9 mouse cellular contexts compared by ENCODE assay signal in the genomic region with DNA sequence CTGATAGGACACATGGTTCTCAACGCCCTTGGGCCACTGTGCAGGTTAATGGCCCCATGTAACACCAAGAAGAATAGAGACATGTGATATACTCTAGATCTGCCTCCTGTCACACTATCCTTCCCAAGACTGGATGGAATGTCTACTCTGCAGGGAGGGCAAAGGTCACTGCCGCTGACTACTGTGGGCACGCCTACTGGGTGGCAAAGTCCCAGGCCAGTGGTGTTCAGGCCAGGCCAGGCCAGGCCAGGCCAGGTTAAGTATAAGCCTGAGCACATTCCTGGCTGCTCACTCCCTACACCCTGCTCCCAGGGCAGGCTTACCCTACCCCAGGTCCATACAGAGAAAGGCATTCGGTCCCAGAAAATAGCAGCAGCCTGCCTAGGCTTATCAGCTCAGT. TPM values are rescaled to one million over a fixed set of nuclear protein-coding genes. Genes with fewer than 3 reads are reported as not detected.
A peak's percentile ranks its signal among the peaks of the same experiment; 100 is the strongest.
DNase-seq lines count a peak whose midpoint lies in the region; ATAC-seq and TF ChIP-seq lines count a peak whose summit lies in the region.
"Had no signal": no experiment of that assay in that cellular context is flagged by ENCODE, and none has a peak within 500 bp of the region (broad histone marks: within the 10 kb centered on the region; RNA-seq: fewer than 3 reads in every experiment).

No protein-coding gene starts in this region.

- H3K9me3 ChIP-seq in forebrain, embryonic 14.5 days (replicated peaks; ENCODE audit: control insufficient read depth, low read length) = no peaks in the 10 kb centered on the region
- H3K9me3 ChIP-seq in forebrain, embryonic 13.5 days (replicated peaks) = no peaks in the 10 kb centered on the region
- H3K9me3 ChIP-seq in liver, embryonic 15.5 days (replicated peaks) = no peaks in the 10 kb centered on the region

- H3K4me2 ChIP-seq in forebrain, embryonic 14.5 days (ENCODE audit: low read length) = no peak overlapping the region
- no peak overlapping the region for H3K4me2 ChIP-seq in forebrain, embryonic 13.5 days
- no peak overlapping the region for H3K4me2 ChIP-seq in liver, embryonic 15.5 days

- no peak for DNase-seq in forebrain, embryonic 14.5 days (ENCODE audit: low spot score)
- peak; percentile 81 for DNase-seq in gastrocnemius, adult 2 months
- peak; percentile 94 for DNase-seq in kidney, adult 11 months
- no peak for DNase-seq in thymus, adult 2 months
- DNase-seq in testis, postnatal 10 days (ENCODE audit: low spot score) = no peak
- DNase-seq: lung, postnatal 4 days had no signal

- TF ChIP-seq CTCF in gastrocnemius, adult 2 months (IDR thresholded peaks at IDR 0.05) = no peak
- no peak for TF ChIP-seq CTCF in thymus, adult 2 months (IDR thresholded peaks at IDR 0.05; ENCODE audit: borderline replicate concordance, control insufficient read depth, extremely low read depth, insufficient read depth, low read length, poor library complexity)

- intact Hi-C loops in gastrocnemius, adult 2 months (cut with DNase I) = no loop called here

- 71% methylated on average over 4 of the region's 4 CpGs for WGBS in forebrain, embryonic 14.5 days
- WGBS in forebrain, embryonic 13.5 days = 62% methylated on average over 4 of the region's 4 CpGs
- WGBS in liver, embryonic 15.5 days (ENCODE audit: insufficient replicate concordance) = 46% methylated on average over 4 of the region's 4 CpGs
- WGBS in thymus, adult 2 months = 86% methylated on average over 4 of the region's 4 CpGs

- H3K9ac ChIP-seq in forebrain, embryonic 14.5 days (ENCODE audit: low read length) = no peak overlapping the region
- no peak overlapping the region for H3K9ac ChIP-seq in forebrain, embryonic 13.5 days
- no peak overlapping the region for H3K9ac ChIP-seq in liver, embryonic 15.5 days

- H3K4me1 ChIP-seq in forebrain, embryonic 14.5 days (ENCODE audit: control insufficient read depth, insufficient read depth, low read length) = no peaks in the 10 kb centered on the region
- no peaks in the 10 kb centered on the region for H3K4me1 ChIP-seq in forebrain, embryonic 13.5 days
- peaks cover 66% of the 10 kb centered on the region for H3K4me1 ChIP-seq in liver, embryonic 15.5 days (replicated peaks)
- no peaks in the 10 kb centered on the region for H3K4me1 ChIP-seq in thymus, adult 2 months (replicated peaks; ENCODE audit: control insufficient read depth, insufficient read depth, low read length)

- no peaks in the 10 kb centered on the region for H3K36me3 ChIP-seq in forebrain, embryonic 14.5 days (ENCODE audit: control insufficient read depth, insufficient read depth, low read length)
- H3K36me3 ChIP-seq in forebrain, embryonic 13.5 days (ENCODE audit: poor library complexity, severe bottlenecking) = no peaks in the 10 kb centered on the region
- peaks cover 31% of the 10 kb centered on the region; the same call in 1 of the 2 replicates for H3K36me3 ChIP-seq in liver, embryonic 15.5 days (replicated peaks)
- no peaks in the 10 kb centered on the region for H3K36me3 ChIP-seq in thymus, adult 2 months (ENCODE audit: control insufficient read depth, insufficient read depth, low read length)

- ATAC-seq in forebrain, embryonic 14.5 days = 0 out of 2 replicates have a peak, but pooled peaks have one; percentile 20
- no peak for ATAC-seq in forebrain, embryonic 13.5 days
- ATAC-seq in liver, embryonic 15.5 days (ENCODE audit: insufficient read depth) = peak; percentile 71
- no peak for ATAC-seq in erythroblast, adult 5-6 weeks (replicated peaks; ENCODE audit: low FRiP score, poor library complexity, severe bottlenecking)

- no peak overlapping the region for H3K4me3 ChIP-seq in forebrain, embryonic 14.5 days (ENCODE audit: low read depth, low read length)
- H3K4me3 ChIP-seq in forebrain, embryonic 13.5 days = no peak overlapping the region
- no peak overlapping the region for H3K4me3 ChIP-seq in gastrocnemius, adult 2 months
- no peak overlapping the region for H3K4me3 ChIP-seq in liver, embryonic 15.5 days (replicated peaks)
- no peak overlapping the region for H3K4me3 ChIP-seq in thymus, adult 2 months (ENCODE audit: control insufficient read depth, insufficient read depth, low read length)

- H3K27me3 ChIP-seq in forebrain, embryonic 14.5 days (replicated peaks; ENCODE audit: control insufficient read depth, insufficient read depth, low read length) = no peaks in the 10 kb centered on the region
- H3K27me3 ChIP-seq in forebrain, embryonic 13.5 days = no peaks in the 10 kb centered on the region
- no peaks in the 10 kb centered on the region for H3K27me3 ChIP-seq in liver, embryonic 15.5 days
- H3K27me3 ChIP-seq in thymus, adult 2 months (ENCODE audit: control insufficient read depth, insufficient read depth, low read length) = no peaks in the 10 kb centered on the region

- no peak overlapping the region for H3K27ac ChIP-seq in forebrain, embryonic 14.5 days (ENCODE audit: low read depth, low read length)
- no peak overlapping the region for H3K27ac ChIP-seq in forebrain, embryonic 13.5 days
- peak overlapping the region; percentile 66 for H3K27ac ChIP-seq in gastrocnemius, adult 2 months
- 0 out of 2 replicates have a peak overlapping the region, but pooled peaks have one; percentile 7 for H3K27ac ChIP-seq in liver, embryonic 15.5 days (replicated peaks)
- H3K27ac ChIP-seq in thymus, adult 2 months (ENCODE audit: control insufficient read depth, insufficient read depth, low read length) = no peak overlapping the region

- TF ChIP-seq POLR2A in thymus, adult 2 months (IDR thresholded peaks at IDR 0.05; ENCODE audit: control insufficient read depth, extremely low read depth, insufficient read depth, low read length, poor library complexity) = no peak

RNA-seq across cellular contexts. Expression of a gene that starts 20.6 kb away (rescaled TPM):
- 12.2 and 13.2 TPM in 2 replicates for polyA plus RNA-seq in forebrain, embryonic 14.5 days (2014; fragmentation: Nextera tagmentation; extraction: Ambion mirVana)
- 13.6 and 14.6 TPM in 2 replicates for polyA plus RNA-seq in forebrain, embryonic 13.5 days (2015; fragmentation: Nextera tagmentation; extraction: Ambion mirVana)
- 1 to 10 TPM; 8.6 to 9.2 TPM for total RNA-seq in gastrocnemius, adult 2 months (2021)
- polyA plus RNA-seq in liver, embryonic 15.5 days (2015; fragmentation: Nextera tagmentation; extraction: Ambion mirVana) = 8.3 and 9.7 TPM in 2 replicates
- 74.6 and 144 TPM in 2 replicates for polyA plus RNA-seq in thymus, adult 2 months (2012; rRNA removed)
- 8.4 and 8.5 TPM in 2 replicates for total RNA-seq in erythroblast, adult 5-6 weeks (2015; ENCODE audit: low replicate concordance)
- 6.6 and 9.3 TPM in 2 replicates for total RNA-seq in erythroblast, adult 5-6 weeks (2017; ENCODE audit: low replicate concordance)

RNA-seq across cellular contexts. Expression of a gene that starts 21.0 kb away (rescaled TPM):
- polyA plus RNA-seq in forebrain, embryonic 14.5 days (2014; fragmentation: Nextera tagmentation; extraction: Ambion mirVana) = 11.9 and 14.9 TPM in 2 replicates
- polyA plus RNA-seq in forebrain, embryonic 13.5 days (2015; fragmentation: Nextera tagmentation; extraction: Ambion mirVana) = 7.7 and 7.9 TPM in 2 replicates
- 10 to 100 TPM; 32.9 to 69.4 TPM for total RNA-seq in gastrocnemius, adult 2 months (2021)
- 137 and 174 TPM in 2 replicates for polyA plus RNA-seq in liver, embryonic 15.5 days (2015; fragmentation: Nextera tagmentation; extraction: Ambion mirVana)
- 122 and 130 TPM in 2 replicates for polyA plus RNA-seq in thymus, adult 2 months (2012; rRNA removed)
- 4.2 and 7.7 TPM in 2 replicates for total RNA-seq in erythroblast, adult 5-6 weeks (2015; ENCODE audit: low replicate concordance)
- total RNA-seq in erythroblast, adult 5-6 weeks (2017; ENCODE audit: low replicate concordance) = 5.3 and 7.1 TPM in 2 replicates

Comparison
In these comparisons a context has a peak if more than half of its experiments do, and no peak if none do; other contexts are left out.
1. ATAC-seq: peak in forebrain, embryonic 14.5 days (single experiment) and liver, embryonic 15.5 days (single experiment); none in forebrain, embryonic 13.5 days (single experiment) and erythroblast, adult 5-6 weeks (single experiment).
2. DNase-seq: peak in gastrocnemius, adult 2 months (single experiment) and kidney, adult 11 months (single experiment); none in forebrain, embryonic 14.5 days (single experiment), thymus, adult 2 months (single experiment) and testis, postnatal 10 days (single experiment).
3. H3K27ac ChIP-seq: peak in gastrocnemius, adult 2 months (single experiment) and liver, embryonic 15.5 days (single experiment); none in forebrain, embryonic 14.5 days (single experiment), forebrain, embryonic 13.5 days (single experiment) and thymus, adult 2 months (single experiment).